Mouse (Mus musculus) spleen, adult 2 months (tissue): Measurements from ENCODE around the gene Popdc3.

ENCODE experiments used
- CTCF ChIP-seq: fragments of 200-500 bp; IDR thresholded peaks from 2 replicates; pipeline ENCODE4 v1.5.1; 2011; ENCODE audit warnings: mild to moderate bottlenecking, inconsistent platforms; ENCODE audit not compliant: insufficient read depth, insufficient read length, insufficient replicate concordance; ENCODE audit errors: extremely low read depth
- POLR2A ChIP-seq: fragments of 200-500 bp; IDR thresholded peaks from 2 replicates; pipeline ENCODE4 v1.6.1; 2011; ENCODE audit warnings: low read depth, low read length, inconsistent platforms

DNA sequence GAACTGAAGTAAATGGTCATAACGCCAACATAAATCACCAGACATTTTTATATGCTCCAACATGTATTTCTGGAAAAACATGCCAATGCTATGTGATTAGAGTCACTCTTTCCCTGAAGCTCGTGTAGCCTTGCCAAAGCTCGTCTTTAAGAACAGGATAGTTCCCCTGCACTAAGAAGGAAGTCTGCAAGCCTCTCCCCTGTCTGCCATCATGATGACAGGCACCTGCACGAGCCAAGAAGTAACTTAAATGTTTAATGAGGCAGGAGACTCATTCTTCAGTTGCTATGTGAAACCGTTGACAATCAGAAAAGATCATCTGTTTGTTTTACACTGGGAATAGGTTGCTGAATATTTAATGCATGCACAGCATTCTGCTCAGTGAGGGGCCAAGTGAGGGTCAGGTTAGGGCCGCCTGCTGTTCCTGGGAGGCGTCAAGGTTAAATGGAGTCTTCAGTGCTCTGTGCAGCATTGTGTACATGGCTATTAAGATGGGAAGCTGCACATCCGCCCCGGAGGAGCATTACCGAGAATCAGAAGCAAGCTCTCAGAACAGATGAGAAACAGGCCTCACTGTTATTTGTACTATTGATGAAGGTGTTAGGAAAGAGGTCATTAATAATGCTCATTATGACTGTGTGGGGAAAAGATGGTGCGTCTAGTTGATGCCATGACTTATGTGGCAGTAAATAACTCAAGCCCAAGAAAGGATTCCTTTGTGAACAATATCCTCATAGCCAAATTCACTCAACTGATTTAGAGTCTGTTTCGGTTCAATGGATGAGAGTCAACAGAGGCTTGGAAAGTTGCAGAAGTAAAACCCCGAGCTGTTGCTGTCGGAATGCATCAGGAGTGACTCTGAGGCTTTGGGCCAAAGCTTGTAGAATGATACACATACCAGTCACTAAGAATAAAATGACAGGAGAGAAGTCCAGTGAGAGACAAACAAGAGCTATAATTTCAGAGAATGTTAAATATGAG, 15.7 kb downstream of the Popdc3 start:
- no peak for TF ChIP-seq CTCF
- no peak for TF ChIP-seq POLR2A
